Mouse (Mus musculus) thymus, postnatal 4 days (tissue): ENCODE results near the gene Maml3.

Experiments
- DNase-seq: peaks from one replicate; pipeline ENCODE4 v3.0.0; 2021

Gene Maml3

GRCm38 (mm10) chr3:52044651-52045050 is 60.2 kb downstream of the Maml3 start:
- no peak for DNase-seq

- DNase-seq, result no peak
Measured at GRCm38 (mm10) chr3:52043847-52044246, 61.0 kb downstream of the Maml3 start.

- no peak for DNase-seq
Measured at GRCm38 (mm10) chr3:52042680-52043079, 62.2 kb downstream of the Maml3 start.

GRCm38 (mm10) chr3:52039958-52040357 is 64.9 kb downstream of the Maml3 start:
- no peak for DNase-seq

GRCm38 (mm10) chr3:52037260-52037659 is 67.6 kb downstream of the Maml3 start:
- no peak for DNase-seq

- DNase-seq, result peak; percentile 41
Measured at GRCm38 (mm10) chr3:52035404-52035803, 69.5 kb downstream of the Maml3 start.

GRCm38 (mm10) chr3:52033857-52034588 is 70.9 kb downstream of the Maml3 start:
- no peak for DNase-seq

GRCm38 (mm10) chr3:52031327-52031726 is 73.5 kb downstream of the Maml3 start:
- no peak for DNase-seq

- DNase-seq, result peak; percentile 39
Measured at GRCm38 (mm10) chr3:52030114-52030513, 74.8 kb downstream of the Maml3 start.

GRCm38 (mm10) chr3:52029661-52030081 is 75.2 kb downstream of the Maml3 start:
- peak; percentile 56 for DNase-seq

- no peak for DNase-seq
Measured at GRCm38 (mm10) chr3:52027972-52028371, 76.9 kb downstream of the Maml3 start.

GRCm38 (mm10) chr3:52022486-52022885 is 82.4 kb downstream of the Maml3 start:
- peak; percentile 4 for DNase-seq

- DNase-seq, result no peak
Measured at GRCm38 (mm10) chr3:52018103-52018439, 86.8 kb downstream of the Maml3 start.

GRCm38 (mm10) chr3:52017439-52018102 is 87.3 kb downstream of the Maml3 start:
- peak; percentile 45 for DNase-seq

GRCm38 (mm10) chr3:52016178-52016577 is 88.7 kb downstream of the Maml3 start:
- DNase-seq, result no peak

GRCm38 (mm10) chr3:52015556-52015955 is 89.3 kb downstream of the Maml3 start:
- DNase-seq, result no peak

GRCm38 (mm10) chr3:52011032-52011710 is 93.7 kb downstream of the Maml3 start:
- no peak for DNase-seq

GRCm38 (mm10) chr3:52009321-52009720 is 95.6 kb downstream of the Maml3 start:
- peak; percentile 80 for DNase-seq

GRCm38 (mm10) chr3:52007602-52008252 is 97.1 kb downstream of the Maml3 start:
- DNase-seq, result peak; percentile 84

- peak; percentile 6 for DNase-seq
Measured at GRCm38 (mm10) chr3:52006721-52007330, 98.0 kb downstream of the Maml3 start.

GRCm38 (mm10) chr3:52003663-52004062 is 101.2 kb downstream of the Maml3 start:
- no peak for DNase-seq

- DNase-seq, result no peak
Measured at GRCm38 (mm10) chr3:52001518-52001895, 103.4 kb downstream of the Maml3 start.
